ENCODE assay signal across 8 mouse cellular contexts in genomic region chr7:126775978-126776234, GRCm38 (mm10). TPM values are rescaled to one million over a fixed set of nuclear protein-coding genes. Genes with fewer than 3 reads are reported as not detected.
A peak's percentile ranks its signal among the peaks of the same experiment; 100 is the strongest.
DNase-seq lines count a peak whose midpoint lies in the region; ATAC-seq and TF ChIP-seq lines count a peak whose summit lies in the region.

No protein-coding gene starts in this region.

- no peak overlapping the region for H3K4me2 ChIP-seq in forebrain, embryonic 16.5 days (ENCODE audit: low read length)
- peak overlapping the region; percentile 94 for H3K4me2 ChIP-seq in liver, postnatal 0 days (ENCODE audit: low read depth, low read length)

- H3K4me3 ChIP-seq in forebrain, embryonic 10.5 days = peak overlapping the region; percentile 88
- no peak overlapping the region for H3K4me3 ChIP-seq in forebrain, embryonic 16.5 days (replicated peaks; ENCODE audit: low read length)
- no peak overlapping the region for H3K4me3 ChIP-seq in thymus, adult 2 months (ENCODE audit: control insufficient read depth, insufficient read depth, low read length)
- H3K4me3 ChIP-seq in liver, postnatal 0 days (ENCODE audit: low read depth, low read length) = no peak overlapping the region

- peaks cover 27% of the 10 kb centered on the region for H3K36me3 ChIP-seq in forebrain, embryonic 10.5 days (replicated peaks)
- no peaks in the 10 kb centered on the region for H3K36me3 ChIP-seq in forebrain, embryonic 16.5 days (ENCODE audit: control insufficient read depth, insufficient read depth)
- no peaks in the 10 kb centered on the region for H3K36me3 ChIP-seq in thymus, adult 2 months (ENCODE audit: control insufficient read depth, insufficient read depth, low read length)
- H3K36me3 ChIP-seq in liver, postnatal 0 days (replicated peaks; ENCODE audit: insufficient read depth, low read length) = peaks cover 17% of the 10 kb centered on the region

- TF ChIP-seq EP300 in liver, postnatal 0 days (IDR thresholded peaks at IDR 0.05; ENCODE audit: low read depth) = no peak

- TF ChIP-seq CTCF in thymus, adult 2 months (IDR thresholded peaks at IDR 0.05; ENCODE audit: borderline replicate concordance, control insufficient read depth, extremely low read depth, insufficient read depth, low read length, poor library complexity) = no peak
- TF ChIP-seq CTCF in liver, postnatal 0 days (IDR thresholded peaks at IDR 0.05; ENCODE audit: low read depth) = no peak

- H3K27me3 ChIP-seq in forebrain, embryonic 10.5 days (ENCODE audit: poor library complexity, severe bottlenecking) = no peaks in the 10 kb centered on the region
- H3K27me3 ChIP-seq in forebrain, embryonic 16.5 days (replicated peaks; ENCODE audit: control insufficient read depth, insufficient read depth, low read length) = no peaks in the 10 kb centered on the region
- H3K27me3 ChIP-seq in thymus, adult 2 months (ENCODE audit: control insufficient read depth, insufficient read depth, low read length) = no peaks in the 10 kb centered on the region
- H3K27me3 ChIP-seq in liver, postnatal 0 days (ENCODE audit: insufficient read depth, low read length) = no peaks in the 10 kb centered on the region

- ATAC-seq in forebrain, embryonic 16.5 days = no peak
- no peak for ATAC-seq in liver, postnatal 0 days

- no peak overlapping the region for H3K9ac ChIP-seq in forebrain, embryonic 16.5 days (replicated peaks; ENCODE audit: low read depth, low read length)
- H3K9ac ChIP-seq in liver, postnatal 0 days (replicated peaks) = no peak overlapping the region

- 76% methylated on average over 3 of the region's 3 CpGs for WGBS in forebrain, embryonic 10.5 days
- WGBS in forebrain, embryonic 16.5 days = 68% methylated on average over 3 of the region's 3 CpGs
- WGBS in thymus, adult 2 months = 88% methylated on average over 3 of the region's 3 CpGs
- WGBS in liver, postnatal 0 days (ENCODE audit: insufficient replicate concordance) = 77% methylated on average over 3 of the region's 3 CpGs

- TF ChIP-seq POLR2A in thymus, adult 2 months (IDR thresholded peaks at IDR 0.05; ENCODE audit: control insufficient read depth, extremely low read depth, insufficient read depth, low read length, poor library complexity) = no peak

- H3K4me1 ChIP-seq in forebrain, embryonic 10.5 days = peaks cover 51% of the 10 kb centered on the region
- H3K4me1 ChIP-seq in forebrain, embryonic 16.5 days (replicated peaks; ENCODE audit: control insufficient read depth, insufficient read depth, low read length) = peaks cover 40% of the 10 kb centered on the region
- H3K4me1 ChIP-seq in thymus, adult 2 months (replicated peaks; ENCODE audit: control insufficient read depth, insufficient read depth, low read length) = peaks cover 44% of the 10 kb centered on the region
- H3K4me1 ChIP-seq in liver, postnatal 0 days (ENCODE audit: insufficient read depth) = peaks cover 40% of the 10 kb centered on the region

- H3K9me3 ChIP-seq in forebrain, embryonic 10.5 days = no peaks in the 10 kb centered on the region
- H3K9me3 ChIP-seq in forebrain, embryonic 16.5 days (ENCODE audit: control insufficient read depth, low read length) = no peaks in the 10 kb centered on the region
- no peaks in the 10 kb centered on the region for H3K9me3 ChIP-seq in liver, postnatal 0 days (ENCODE audit: low read length)

- DNase-seq in forebrain, embryonic 10.5 days (ENCODE audit: extremely low spot score, low spot score) = no peak
- DNase-seq in thymus, adult 2 months = no peak
- no peak for DNase-seq in thymus, postnatal 10 days (ENCODE audit: low spot score in 2 of 2)
- DNase-seq in liver, postnatal 0 days = no peak
- DNase-seq in spleen, postnatal 10 days (ENCODE audit: low spot score in 2 of 2) = no peak
- DNase-seq in ovary, postnatal 36 days (ENCODE audit: low spot score) = no peak
- DNase-seq in spleen, postnatal 14 days (ENCODE audit: low spot score in 2 of 2) = no peak

- H3K27ac ChIP-seq in forebrain, embryonic 10.5 days = peak overlapping the region; percentile 96
- no peak overlapping the region for H3K27ac ChIP-seq in forebrain, embryonic 16.5 days (ENCODE audit: low read length)
- H3K27ac ChIP-seq in thymus, adult 2 months (ENCODE audit: control insufficient read depth, insufficient read depth, low read length) = peak overlapping the region; percentile 16; the same call in 1 of the 2 replicates
- H3K27ac ChIP-seq in liver, postnatal 0 days (ENCODE audit: low read depth) = peak overlapping the region; percentile 96

RNA-seq across cellular contexts. Expression of gene Ypel3, which starts 0.8 kb away (rescaled TPM):
- 28.9 and 35.0 TPM in 2 replicates for polyA plus RNA-seq in forebrain, embryonic 10.5 days (2016; fragmentation: Nextera tagmentation; extraction: Ambion mirVana)
- polyA plus RNA-seq in forebrain, embryonic 16.5 days (2015; fragmentation: Nextera tagmentation; extraction: Ambion mirVana) = 199 and 202 TPM in 2 replicates
- 622 and 685 TPM in 2 replicates for polyA plus RNA-seq in thymus, adult 2 months (2012; rRNA removed)
- polyA plus RNA-seq in liver, postnatal 0 days (2015; fragmentation: Nextera tagmentation; extraction: Ambion mirVana) = 65.0 and 74.7 TPM in 2 replicates

RNA-seq across cellular contexts. Expression of gene Tbx6, which starts 5.4 kb away (rescaled TPM):
- polyA plus RNA-seq in forebrain, embryonic 10.5 days (2016; fragmentation: Nextera tagmentation; extraction: Ambion mirVana) = 0.32 and 0.61 TPM in 2 replicates
- polyA plus RNA-seq in forebrain, embryonic 16.5 days (2015; fragmentation: Nextera tagmentation; extraction: Ambion mirVana) = 0.73 and 0.86 TPM in 2 replicates
- polyA plus RNA-seq in thymus, adult 2 months (2012; rRNA removed) = 25.0 and 37.9 TPM in 2 replicates
- polyA plus RNA-seq in liver, postnatal 0 days (2015; fragmentation: Nextera tagmentation; extraction: Ambion mirVana) = 0.14 and 0.29 TPM in 2 replicates

RNA-seq across cellular contexts. Expression of gene Gdpd3, which starts 9.8 kb away (rescaled TPM):
- 0.77 and 0.98 TPM in 2 replicates for polyA plus RNA-seq in forebrain, embryonic 10.5 days (2016; fragmentation: Nextera tagmentation; extraction: Ambion mirVana)
- 1.3 and 2.6 TPM in 2 replicates for polyA plus RNA-seq in forebrain, embryonic 16.5 days (2015; fragmentation: Nextera tagmentation; extraction: Ambion mirVana)
- 15.7 and 106 TPM in 2 replicates for polyA plus RNA-seq in thymus, adult 2 months (2012; rRNA removed)
- 0.77 and 1.6 TPM in 2 replicates for polyA plus RNA-seq in liver, postnatal 0 days (2015; fragmentation: Nextera tagmentation; extraction: Ambion mirVana)

RNA-seq across cellular contexts. Expression of gene Ppp4c, which starts 16.4 kb away (rescaled TPM):
- 413 and 423 TPM in 2 replicates for polyA plus RNA-seq in forebrain, embryonic 10.5 days (2016; fragmentation: Nextera tagmentation; extraction: Ambion mirVana)
- polyA plus RNA-seq in forebrain, embryonic 16.5 days (2015; fragmentation: Nextera tagmentation; extraction: Ambion mirVana) = 196 and 202 TPM in 2 replicates
- polyA plus RNA-seq in thymus, adult 2 months (2012; rRNA removed) = 460 and 482 TPM in 2 replicates
- 69.9 and 72.1 TPM in 2 replicates for polyA plus RNA-seq in liver, postnatal 0 days (2015; fragmentation: Nextera tagmentation; extraction: Ambion mirVana)

RNA-seq across cellular contexts. Expression of gene Mapk3, which starts 16.5 kb away (rescaled TPM):
- 54.4 and 55.7 TPM in 2 replicates for polyA plus RNA-seq in forebrain, embryonic 10.5 days (2016; fragmentation: Nextera tagmentation; extraction: Ambion mirVana)
- 98.2 and 100.0 TPM in 2 replicates for polyA plus RNA-seq in forebrain, embryonic 16.5 days (2015; fragmentation: Nextera tagmentation; extraction: Ambion mirVana)
- 130 and 131 TPM in 2 replicates for polyA plus RNA-seq in thymus, adult 2 months (2012; rRNA removed)
- 20.3 and 21.0 TPM in 2 replicates for polyA plus RNA-seq in liver, postnatal 0 days (2015; fragmentation: Nextera tagmentation; extraction: Ambion mirVana)

Comparison
In these comparisons a context has a peak if more than half of its experiments do, and no peak if none do; other contexts are left out.
1. RNA of gene Tbx6, which starts 5.4 kb away (polyA plus RNA-seq): 25.0 to 37.9 TPM in thymus, adult 2 months; 0.73 to 0.86 TPM in forebrain, embryonic 16.5 days, 0.32 to 0.61 TPM in forebrain, embryonic 10.5 days and 0.14 to 0.29 TPM in liver, postnatal 0 days; every median in the first group is over 10 times any median in the second.